Mouse (Mus musculus): ENCODE results near the gene Clcn6.

GRCm38 (mm10) chr4:148060120-148061085, 21.8 kb upstream of the Clcn6 start:
- TF ChIP-seq CTCF (IDR thresholded peaks at IDR 0.05; ENCODE audit: borderline replicate concordance, insufficient read depth, low read depth, low read length) (peak; percentile 61; the same call in 1 of the 2 replicates), POLR2A (IDR thresholded peaks at IDR 0.05; ENCODE audit: borderline replicate concordance, insufficient read depth, low read length) (no peak)
